Mouse (Mus musculus): ENCODE data around the gene Eif4b. TPM values are rescaled to one million over a fixed set of nuclear protein-coding genes. Genes with fewer than 3 reads are reported as not detected.
"Not testable (repeated sequence)": the region's sequence is repeated elsewhere in the genome, so short reads cannot be mapped to it uniquely, and the experiment has no call there.

Gene Eif4b
- polyA plus RNA-seq, 1 experiment from 2014 or later: 85.0 TPM

DNA sequence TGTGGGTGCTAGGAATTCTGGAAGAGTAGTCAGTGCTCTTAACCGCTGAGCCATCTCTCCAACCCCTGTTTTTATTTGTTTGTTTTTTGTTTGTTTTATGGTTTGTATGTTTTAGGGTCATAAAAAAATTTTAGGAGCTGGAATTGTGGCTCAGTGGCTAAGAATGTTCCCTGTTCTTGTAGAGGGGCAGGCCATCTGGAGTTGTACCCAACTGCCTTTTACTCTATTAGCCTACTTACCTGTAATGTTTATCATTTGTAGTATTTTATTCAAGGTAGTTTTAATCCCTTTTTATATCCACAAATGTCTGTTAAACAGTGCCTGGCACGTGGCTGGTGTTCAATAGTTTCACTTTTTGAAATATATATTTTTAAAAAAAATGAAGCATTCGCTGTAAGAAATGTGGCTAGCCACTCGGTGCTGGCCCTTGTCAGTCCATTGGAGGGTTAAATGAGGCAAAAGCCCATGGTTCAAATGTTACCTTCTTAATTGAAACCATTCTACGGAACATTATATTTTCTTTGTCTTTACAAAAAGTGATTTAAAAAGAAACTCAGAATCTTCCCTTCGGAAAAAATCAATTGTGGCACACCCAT is 512 bp upstream of the Eif4b start:
- peak; percentile 59 for ATAC-seq (ENCODE audit: low FRiP score)
- Histone ChIP-seq H3K9me3 (ENCODE audit: control insufficient read depth, low read length) (no peaks in the 10 kb centered on the region), H3K4me1 (replicated peaks; ENCODE audit: control insufficient read depth, insufficient read depth, low read length) (peaks cover 4% of the 10 kb centered on the region; the same call in 1 of the 2 replicates), H3K27ac (ENCODE audit: low read depth, low read length) (no peak overlapping the region), H3K4me3 (ENCODE audit: low read depth, low read length) (peak overlapping the region; percentile 94), H3K27me3 (ENCODE audit: control insufficient read depth, insufficient read depth, low read length) (no peaks in the 10 kb centered on the region), H3K9ac (ENCODE audit: low read depth, low read length) (peak overlapping the region; percentile 2; the same call in 1 of the 2 replicates), H3K4me2 (replicated peaks; ENCODE audit: low read depth, low read length) (peak overlapping the region; percentile 7; the same call in 1 of the 2 replicates), H3K36me3 (ENCODE audit: control insufficient read depth, insufficient read depth, low read length) (no peaks in the 10 kb centered on the region)
- no peak for DNase-seq (ENCODE audit: low spot score)
- 16% methylated on average over 6 of the region's 6 CpGs for WGBS

DNA sequence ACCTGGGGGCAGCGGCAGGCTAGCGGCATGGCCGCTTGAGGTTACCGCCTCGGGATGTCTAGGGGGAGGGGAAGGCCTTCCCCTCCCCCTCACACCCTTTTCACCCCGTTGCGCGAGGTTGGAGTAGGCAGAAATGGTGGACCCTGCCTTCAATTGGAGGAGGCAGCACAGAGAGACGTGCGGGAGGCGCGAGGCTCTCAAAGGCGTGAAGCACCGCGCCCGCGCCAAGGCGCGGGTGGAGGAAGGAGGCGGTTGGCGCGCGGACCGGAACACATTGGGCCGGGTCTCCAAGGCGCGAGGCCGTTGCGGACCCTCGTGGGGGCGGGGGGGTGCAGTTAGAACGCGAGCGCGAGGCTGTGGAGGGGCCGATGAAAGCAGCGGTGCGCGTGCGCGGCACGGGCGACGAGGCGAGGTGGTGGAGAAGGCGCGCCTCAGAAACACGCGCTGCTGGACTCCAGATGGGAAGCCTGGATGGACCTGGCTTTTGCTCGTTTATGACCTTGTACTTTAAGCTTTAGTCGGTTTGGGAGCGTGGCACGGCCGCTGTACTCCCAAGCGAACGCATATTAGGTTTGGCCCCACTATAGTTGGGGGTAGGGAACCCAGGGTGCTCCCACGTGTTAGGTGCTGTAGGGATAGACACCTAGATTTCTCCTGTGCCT is 628 bp downstream of the Eif4b start:
- ATAC-seq (ENCODE audit: low FRiP score) (peak; percentile 55), DNase-seq (ENCODE audit: low spot score) (peak; percentile 72)
- H3K9me3 ChIP-seq (ENCODE audit: control insufficient read depth, low read length): no peaks in the 10 kb centered on the region
- under 1% methylated on average over 51 of the region's 57 CpGs for WGBS
- no peaks in the 10 kb centered on the region for H3K27me3 ChIP-seq (ENCODE audit: control insufficient read depth, insufficient read depth, low read length)
- H3K4me1 ChIP-seq (replicated peaks; ENCODE audit: control insufficient read depth, insufficient read depth, low read length): peaks cover 4% of the 10 kb centered on the region
- H3K4me3 ChIP-seq (ENCODE audit: low read depth, low read length): peak overlapping the region; percentile 94
- peak overlapping the region; percentile 95 for H3K9ac ChIP-seq (ENCODE audit: low read depth, low read length)
- no peaks in the 10 kb centered on the region for H3K36me3 ChIP-seq (ENCODE audit: control insufficient read depth, insufficient read depth, low read length)
- H3K27ac ChIP-seq (ENCODE audit: low read depth, low read length): peak overlapping the region; percentile 93
- peak overlapping the region; percentile 81 for H3K4me2 ChIP-seq (replicated peaks; ENCODE audit: low read depth, low read length)

- Histone ChIP-seq H3K9ac (ENCODE audit: low read depth, low read length) (peak overlapping the region; percentile 95), H3K4me3 (ENCODE audit: low read depth, low read length) (peak overlapping the region; percentile 94), H3K27ac (ENCODE audit: low read depth, low read length) (no peak overlapping the region), H3K27me3 (ENCODE audit: control insufficient read depth, insufficient read depth, low read length) (no peaks in the 10 kb centered on the region), H3K4me2 (replicated peaks; ENCODE audit: low read depth, low read length) (peak overlapping the region; percentile 81), H3K36me3 (ENCODE audit: control insufficient read depth, insufficient read depth, low read length) (no peaks in the 10 kb centered on the region), H3K9me3 (ENCODE audit: control insufficient read depth, low read length) (no peaks in the 10 kb centered on the region), H3K4me1 (replicated peaks; ENCODE audit: control insufficient read depth, insufficient read depth, low read length) (peaks cover 4% of the 10 kb centered on the region)
- DNase-seq (ENCODE audit: low spot score) (no peak), ATAC-seq (ENCODE audit: low FRiP score) (no peak)
- WGBS: 17% methylated on average over 11 of the region's 11 CpGs
Observed at GRCm38 (mm10) chr15:102074876-102075585, 1.5 kb downstream of the Eif4b start.

- H3K36me3 ChIP-seq (ENCODE audit: control insufficient read depth, insufficient read depth, low read length): no peaks in the 10 kb centered on the region
- no peak overlapping the region for H3K27ac ChIP-seq (ENCODE audit: low read depth, low read length)
- no peaks in the 10 kb centered on the region for H3K27me3 ChIP-seq (ENCODE audit: control insufficient read depth, insufficient read depth, low read length)
- peaks cover 4% of the 10 kb centered on the region for H3K4me1 ChIP-seq (replicated peaks; ENCODE audit: control insufficient read depth, insufficient read depth, low read length)
- H3K4me2 ChIP-seq (replicated peaks; ENCODE audit: low read depth, low read length): no peak overlapping the region
- H3K9me3 ChIP-seq (ENCODE audit: control insufficient read depth, low read length): no peaks in the 10 kb centered on the region
- WGBS: 88% methylated on average over 2 of the region's 2 CpGs
- DNase-seq (ENCODE audit: low spot score): no peak
- H3K9ac ChIP-seq (ENCODE audit: low read depth, low read length): no peak overlapping the region
- ATAC-seq (ENCODE audit: low FRiP score): no peak
- H3K4me3 ChIP-seq (ENCODE audit: low read depth, low read length): no peak overlapping the region
Observed at GRCm38 (mm10) chr15:102077111-102077677, 3.6 kb downstream of the Eif4b start.

DNA sequence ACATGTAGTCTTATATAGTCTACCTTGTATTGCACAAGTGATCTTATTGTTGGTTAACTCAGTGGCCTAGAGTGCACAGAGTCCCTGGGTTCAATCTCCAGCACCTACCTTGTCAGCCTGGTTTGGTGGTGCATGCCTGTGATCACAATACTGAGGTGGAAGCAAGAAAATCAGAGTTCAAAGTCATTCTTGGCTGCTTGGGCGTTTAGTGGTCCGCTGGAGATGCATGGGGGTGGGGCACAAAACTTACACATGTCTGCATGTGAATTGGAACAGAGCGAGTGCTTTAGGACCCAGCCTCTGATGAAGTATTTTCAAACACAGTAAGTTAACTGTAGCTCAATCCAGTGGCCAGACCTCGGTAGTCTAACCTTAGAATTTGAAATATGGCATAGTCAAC is 5.6 kb downstream of the Eif4b start:
- Histone ChIP-seq H3K27ac (ENCODE audit: low read depth, low read length) (no peak overlapping the region), H3K4me2 (replicated peaks; ENCODE audit: low read depth, low read length) (no peak overlapping the region), H3K36me3 (ENCODE audit: control insufficient read depth, insufficient read depth, low read length) (no peaks in the 10 kb centered on the region), H3K9me3 (ENCODE audit: control insufficient read depth, low read length) (no peaks in the 10 kb centered on the region), H3K27me3 (ENCODE audit: control insufficient read depth, insufficient read depth, low read length) (no peaks in the 10 kb centered on the region), H3K4me1 (replicated peaks; ENCODE audit: control insufficient read depth, insufficient read depth, low read length) (peaks cover 4% of the 10 kb centered on the region), H3K9ac (ENCODE audit: low read depth, low read length) (no peak overlapping the region), H3K4me3 (ENCODE audit: low read depth, low read length) (no peak overlapping the region)
- WGBS: 88% methylated on average over 4 of the region's 4 CpGs
- DNase-seq (ENCODE audit: low spot score): no peak
- ATAC-seq (ENCODE audit: low FRiP score): no peak

DNA sequence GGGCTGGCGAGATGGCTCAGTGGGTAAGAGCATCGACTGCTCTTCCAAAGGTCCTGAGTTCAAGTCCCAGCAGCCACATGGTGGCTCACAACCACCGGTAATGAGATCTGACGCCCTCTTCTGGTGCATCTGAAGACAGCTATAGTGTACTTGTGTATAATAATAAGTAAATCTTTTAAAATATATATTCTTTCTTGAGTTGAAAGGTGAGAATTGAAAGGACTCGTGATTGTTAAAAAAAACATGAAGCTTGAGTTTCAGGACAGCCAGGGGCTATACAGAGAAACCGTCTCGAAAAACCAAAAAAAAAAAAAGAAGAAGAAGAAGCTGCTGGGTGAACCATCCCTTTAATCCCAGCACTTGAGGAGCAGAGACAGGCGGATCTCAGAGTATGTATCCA is 6.4 kb downstream of the Eif4b start:
- H3K27ac ChIP-seq (ENCODE audit: low read depth, low read length); DNase-seq (ENCODE audit: low spot score); H3K9ac ChIP-seq (ENCODE audit: low read depth, low read length); H3K4me3 ChIP-seq (ENCODE audit: low read depth, low read length); H3K36me3 ChIP-seq (ENCODE audit: control insufficient read depth, insufficient read depth, low read length); H3K4me2 ChIP-seq (replicated peaks; ENCODE audit: low read depth, low read length); H3K4me1 ChIP-seq (replicated peaks; ENCODE audit: control insufficient read depth, insufficient read depth, low read length); H3K9me3 ChIP-seq (ENCODE audit: control insufficient read depth, low read length); H3K27me3 ChIP-seq (ENCODE audit: control insufficient read depth, insufficient read depth, low read length); ATAC-seq (ENCODE audit: low FRiP score): not testable (repeated sequence)
- WGBS: 84% methylated on average over 8 of the region's 8 CpGs

- Histone ChIP-seq H3K4me1 (replicated peaks; ENCODE audit: control insufficient read depth, insufficient read depth, low read length) (no peaks in the 10 kb centered on the region; the same call in 1 of the 2 replicates), H3K9me3 (ENCODE audit: control insufficient read depth, low read length) (no peaks in the 10 kb centered on the region), H3K27ac (ENCODE audit: low read depth, low read length) (no peak overlapping the region), H3K4me3 (ENCODE audit: low read depth, low read length) (no peak overlapping the region), H3K36me3 (ENCODE audit: control insufficient read depth, insufficient read depth, low read length) (peaks cover 9% of the 10 kb centered on the region), H3K4me2 (replicated peaks; ENCODE audit: low read depth, low read length) (no peak overlapping the region), H3K9ac (ENCODE audit: low read depth, low read length) (no peak overlapping the region), H3K27me3 (ENCODE audit: control insufficient read depth, insufficient read depth, low read length) (no peaks in the 10 kb centered on the region)
- ATAC-seq (ENCODE audit: low FRiP score) (no peak), DNase-seq (ENCODE audit: low spot score) (no peak)
- WGBS: 80% methylated on average over 2 of the region's 2 CpGs
Observed at GRCm38 (mm10) chr15:102080429-102080828, 6.9 kb downstream of the Eif4b start.

GRCm38 (mm10) chr15:102082148-102082547 is 8.6 kb downstream of the Eif4b start:
- 90% methylated on average over 4 of the region's 4 CpGs for WGBS
- Histone ChIP-seq H3K27ac (ENCODE audit: low read depth, low read length) (no peak overlapping the region), H3K4me2 (replicated peaks; ENCODE audit: low read depth, low read length) (no peak overlapping the region), H3K27me3 (ENCODE audit: control insufficient read depth, insufficient read depth, low read length) (no peaks in the 10 kb centered on the region), H3K9me3 (ENCODE audit: control insufficient read depth, low read length) (no peaks in the 10 kb centered on the region), H3K9ac (ENCODE audit: low read depth, low read length) (no peak overlapping the region), H3K36me3 (ENCODE audit: control insufficient read depth, insufficient read depth, low read length) (peaks cover 13% of the 10 kb centered on the region), H3K4me3 (ENCODE audit: low read depth, low read length) (no peak overlapping the region), H3K4me1 (replicated peaks; ENCODE audit: control insufficient read depth, insufficient read depth, low read length) (no peaks in the 10 kb centered on the region; the same call in 1 of the 2 replicates)
- no peak for DNase-seq (ENCODE audit: low spot score)
- ATAC-seq (ENCODE audit: low FRiP score): no peak
